Mouse (Mus musculus) cerebellum, adult 2 months (tissue): Measurements from ENCODE around the gene Aurka. TPM values are rescaled to one million over a fixed set of nuclear protein-coding genes. Genes with fewer than 3 reads are reported as not detected.

Experiments
- DNase-seq, 2 experiments: peaks; one replicate each; pipeline ENCODE4 v3.0.0; 2021
- H3K27ac ChIP-seq: fragments of 200-500 bp; 2 replicates; pipeline ENCODE4 v1.5.1; 2012; ENCODE audit warnings: low read length, control low read depth, inconsistent platforms; ENCODE audit not compliant: insufficient read depth
- H3K27me3 ChIP-seq: fragments of 200-500 bp; 2 replicates; pipeline ENCODE4 v1.6.1; 2012; ENCODE audit warnings: inconsistent platforms, mild to moderate bottlenecking, low read length, moderate library complexity; ENCODE audit not compliant: control insufficient read depth, insufficient read depth
- H3K4me1 ChIP-seq: fragments of 200-500 bp; 2 replicates; pipeline ENCODE4 v1.6.1; 2011; ENCODE audit warnings: low read length; ENCODE audit not compliant: control insufficient read depth, insufficient read depth
- H3K4me3 ChIP-seq: fragments of 200-500 bp; replicated peaks from 2 replicates; pipeline ENCODE3; 2011; ENCODE audit warnings: mild to moderate bottlenecking, low read depth, low read length, control low read depth; ENCODE audit not compliant: insufficient read depth
- CTCF ChIP-seq: fragments of 200-500 bp; IDR thresholded peaks from 2 replicates; pipeline ENCODE4 v1.5.1; 2011; ENCODE audit warnings: low read depth, mild to moderate bottlenecking, control low read depth, low read length, moderate library complexity, borderline replicate concordance; ENCODE audit not compliant: insufficient read depth
- POLR2A ChIP-seq: fragments of 200-500 bp; IDR thresholded peaks from 2 replicates; pipeline ENCODE4 v1.6.1; 2011; ENCODE audit warnings: low read length, control low read depth, borderline replicate concordance; ENCODE audit not compliant: insufficient read depth
- WGBS: fragments of 180-500 bp; shearing (Covaris S2); methylation state at CpG from one replicate; pipeline ENCODE4 v1.1.7; 2018; 5-methylcytosine and 5-hydroxymethylcytosine counted together
- polyA plus RNA-seq: library from polyadenylated mRNA; depleted of rRNA; stranded (reverse); fragments of >200 nt; gene quantifications from 2 replicates; pipeline ENCODE4 v1.2.3, GENCODE M21; 2012

Aurka gene
- polyA plus RNA-seq, 1 experiment, result 2.2 TPM

- no peak for DNase-seq
- 62% methylated on average over 14 of the region's 14 CpGs for WGBS
Observed at GRCm38 (mm10) chr2:172349776-172350175, 20.6 kb downstream of the Aurka start.

GRCm38 (mm10) chr2:172348297-172348950, 21.9 kb downstream of the Aurka start:
- 41% methylated on average over 3 of the region's 3 CpGs for WGBS
- Histone ChIP-seq H3K4me1 (no peaks in the 10 kb centered on the region), H3K4me3 (no peak overlapping the region), H3K27me3 (no peaks in the 10 kb centered on the region), H3K27ac (no peak overlapping the region)
- no peak for TF ChIP-seq CTCF
- TF ChIP-seq POLR2A, result no peak
- no peak for DNase-seq

More at GRCm38 (mm10) chr2:172349776-172350175, 20.6 kb downstream of the Aurka start:
- Histone ChIP-seq H3K4me3 (no peak overlapping the region), H3K27me3 (no peaks in the 10 kb centered on the region), H3K27ac (no peak overlapping the region), H3K4me1 (no peaks in the 10 kb centered on the region)
- TF ChIP-seq CTCF (no peak), POLR2A (no peak)

GRCm38 (mm10) chr2:172346933-172347611, 23.3 kb downstream of the Aurka start:
- TF ChIP-seq CTCF (no peak), POLR2A (no peak)
- WGBS, result 67% methylated on average over 8 of the region's 8 CpGs
- no peak overlapping the region for H3K4me3 ChIP-seq
- no peak overlapping the region for H3K27ac ChIP-seq
- H3K27me3 ChIP-seq, result no peaks in the 10 kb centered on the region
- DNase-seq, result no peak
- no peaks in the 10 kb centered on the region for H3K4me1 ChIP-seq

GRCm38 (mm10) chr2:172346034-172346929, 24.1 kb downstream of the Aurka start:
- 12% methylated on average over 31 of the region's 31 CpGs for WGBS
- Histone ChIP-seq H3K4me3 (peak overlapping the region; percentile 66), H3K27me3 (no peaks in the 10 kb centered on the region), H3K4me1 (no peaks in the 10 kb centered on the region), H3K27ac (no peak overlapping the region)
- no peak for TF ChIP-seq CTCF
- TF ChIP-seq POLR2A, result no peak
- DNase-seq, result peak; percentile 57 to 59

- Histone ChIP-seq H3K27me3 (no peaks in the 10 kb centered on the region), H3K4me3 (peak within 1 kb of the TSS; percentile 66), H3K4me1 (no peaks in the 10 kb centered on the region), H3K27ac (no peak within 1 kb of the TSS)
- WGBS, result under 1% methylated on average over 35 of the region's 35 CpGs
- peak; percentile 92 to 95 for DNase-seq
- peak; percentile 40; the same call in 1 of the 2 replicates for TF ChIP-seq POLR2A
- TF ChIP-seq CTCF, result no peak
Observed at GRCm38 (mm10) chr2:172345258-172345738, 25.0 kb downstream of the Aurka start, which contains the start of gene Fam210b. Gene Fam210b, plus strand, starts transcription at chr2:172345565.

GRCm38 (mm10) chr2:172344669-172345068, 25.7 kb downstream of the Aurka start:
- peak in 1 of 2 experiments; percentile 9 for DNase-seq
- WGBS, result 38% methylated on average over 5 of the region's 5 CpGs
- TF ChIP-seq CTCF, result no peak
- TF ChIP-seq POLR2A, result no peak
- Histone ChIP-seq H3K4me3 (no peak overlapping the region), H3K4me1 (no peaks in the 10 kb centered on the region), H3K27me3 (no peaks in the 10 kb centered on the region), H3K27ac (no peak overlapping the region)

GRCm38 (mm10) chr2:172343751-172344150, 26.6 kb downstream of the Aurka start:
- DNase-seq, result no peak
- no peak for TF ChIP-seq POLR2A
- TF ChIP-seq CTCF, result no peak
- Histone ChIP-seq H3K27ac (no peak overlapping the region), H3K27me3 (no peaks in the 10 kb centered on the region), H3K4me1 (no peaks in the 10 kb centered on the region), H3K4me3 (no peak overlapping the region)
- 78% methylated on average over 7 of the region's 7 CpGs for WGBS
